Mouse (Mus musculus) bone marrow, adult 2 months (tissue): Measurements from ENCODE around the gene Rpl31.

Experiments
- CTCF ChIP-seq: fragments of 200-500 bp; IDR thresholded peaks from 2 replicates; pipeline ENCODE4 v1.5.1; 2011; ENCODE audit warnings: low read length, control low read depth; ENCODE audit not compliant: control insufficient read depth, insufficient read depth
- POLR2A ChIP-seq: fragments of 200-500 bp; IDR thresholded peaks from 2 replicates; pipeline ENCODE4 v1.6.1; 2011; ENCODE audit warnings: low read depth, mild to moderate bottlenecking, control low read depth, low read length, borderline replicate concordance; ENCODE audit not compliant: control insufficient read depth

GRCm38 (mm10) chr1:39344981-39345600 lies 22.6 kb upstream of the Rpl31 start:
- TF ChIP-seq POLR2A (no peak), CTCF (no peak)
